Mouse (Mus musculus) intestine, postnatal 0 days (tissue): ENCODE data around the gene Kbtbd12. TPM values are rescaled to one million over a fixed set of nuclear protein-coding genes. Genes with fewer than 3 reads are reported as not detected.

Source experiments
- ATAC-seq: fragments of 200-750 bp; cut with Nextera tagmentation; 2 replicates; pipeline ENCODE4 v1.8.0; 2017; ENCODE audit warnings: mild to moderate bottlenecking, moderate TSS enrichment, moderate library complexity
- H3K27ac ChIP-seq: fragments of 300-500 bp; sonication (generic); 2 replicates; pipeline ENCODE4 v1.5.1; 2014; ENCODE audit warnings: mild to moderate bottlenecking, low read depth, low read length, moderate library complexity
- H3K27me3 ChIP-seq: fragments of 300-500 bp; sonication (generic); replicated peaks from 2 replicates; pipeline ENCODE4 v1.6.1; 2014; ENCODE audit warnings: low read length, mixed read lengths; ENCODE audit not compliant: control insufficient read depth, insufficient read depth
- H3K36me3 ChIP-seq: fragments of 300-500 bp; sonication (generic); 2 replicates; pipeline ENCODE4 v1.6.1; 2014; ENCODE audit warnings: mild to moderate bottlenecking, moderate library complexity; ENCODE audit not compliant: control insufficient read depth, insufficient read depth
- H3K4me1 ChIP-seq: fragments of 300-500 bp; sonication (generic); replicated peaks from 2 replicates; pipeline ENCODE4 v1.6.1; 2014; ENCODE audit warnings: antibody characterized with exemption, low read length, mixed read lengths; ENCODE audit not compliant: control insufficient read depth, insufficient read depth
- H3K4me2 ChIP-seq: fragments of 300-500 bp; sonication (generic); replicated peaks from 2 replicates; pipeline ENCODE4 v1.6.1; 2014; ENCODE audit warnings: low read depth, mild to moderate bottlenecking, moderate library complexity
- H3K4me3 ChIP-seq: fragments of 300-500 bp; sonication (generic); 2 replicates; pipeline ENCODE4 v1.5.1; 2014; ENCODE audit warnings: low read depth, low read length
- H3K9ac ChIP-seq: fragments of 300-500 bp; sonication (generic); 2 replicates; pipeline ENCODE4 v1.6.1; 2014; ENCODE audit warnings: mild to moderate bottlenecking, low read depth, low read length
- H3K9me3 ChIP-seq: fragments of 300-500 bp; sonication (generic); 2 replicates; pipeline ENCODE4 v1.6.1; 2016; ENCODE audit warnings: mixed run types; ENCODE audit not compliant: control insufficient read depth
- CTCF ChIP-seq: sonication (generic); IDR thresholded peaks from 2 replicates; pipeline ENCODE4 v1.5.1; 2016; ENCODE audit warnings: low read depth, mild to moderate bottlenecking, control low read depth, antibody characterized with exemption, moderate library complexity
- WGBS: fragments of 180-500 bp; shearing (Covaris S2); extraction: QIAGEN DNeasy Blood & Tissue Kit; methylation state at CpG from one replicate; pipeline ENCODE4 v1.1.7; 2014; 5-methylcytosine and 5-hydroxymethylcytosine counted together
- polyA plus RNA-seq: library from polyadenylated mRNA; unstranded; fragments of >200 nt; fragmentation: Nextera tagmentation; extraction: Ambion mirVana; gene quantifications from 2 replicates; pipeline ENCODE4 v1.2.1, GENCODE M21; 2015

Gene Kbtbd12
- polyA plus RNA-seq, 1 experiment from 2014 or later, result 0.12 TPM

DNA sequence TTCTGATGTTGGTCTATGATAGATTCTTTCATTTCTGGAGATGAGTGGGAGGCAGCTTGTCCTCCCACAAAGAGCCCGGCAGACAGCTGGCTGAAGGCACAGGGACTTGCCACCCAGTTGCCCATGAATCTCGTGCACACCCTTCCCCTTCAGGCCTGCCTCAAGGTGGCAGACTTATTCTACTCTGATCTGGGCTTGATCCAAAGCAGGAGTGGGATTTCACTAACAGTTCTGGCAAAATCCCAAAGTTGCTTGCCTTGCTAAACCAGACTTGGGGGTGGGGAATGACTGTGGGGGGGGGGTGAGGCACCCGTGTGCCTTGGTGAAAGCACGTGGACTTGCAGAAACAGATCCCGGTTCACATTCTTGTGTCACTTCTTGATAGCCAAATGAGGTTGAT is 48.2 kb downstream of the Kbtbd12 start:
- Histone ChIP-seq H3K4me3 (no peak overlapping the region), H3K4me2 (no peak overlapping the region), H3K4me1 (no peaks in the 10 kb centered on the region), H3K27ac (no peak overlapping the region), H3K9ac (no peak overlapping the region), H3K9me3 (no peaks in the 10 kb centered on the region), H3K36me3 (no peaks in the 10 kb centered on the region), H3K27me3 (no peaks in the 10 kb centered on the region)
- whole genome bisulfite sequencing, result 8% methylated on average over 5 of the region's 5 CpGs
- no peak for ATAC-seq
- TF ChIP-seq CTCF, result peak; percentile 78

- Histone ChIP-seq H3K27ac (no peak overlapping the region), H3K9me3 (no peaks in the 10 kb centered on the region), H3K4me2 (no peak overlapping the region), H3K4me1 (no peaks in the 10 kb centered on the region), H3K9ac (no peak overlapping the region), H3K4me3 (no peak overlapping the region), H3K36me3 (no peaks in the 10 kb centered on the region), H3K27me3 (no peaks in the 10 kb centered on the region)
- 85% methylated on average over 7 of the region's 7 CpGs for WGBS
- no peak for TF ChIP-seq CTCF
- ATAC-seq, result no peak
These were observed 49.0 kb downstream of the Kbtbd12 start for GRCm38 (mm10) chr6:88588581-88589256.

DNA sequence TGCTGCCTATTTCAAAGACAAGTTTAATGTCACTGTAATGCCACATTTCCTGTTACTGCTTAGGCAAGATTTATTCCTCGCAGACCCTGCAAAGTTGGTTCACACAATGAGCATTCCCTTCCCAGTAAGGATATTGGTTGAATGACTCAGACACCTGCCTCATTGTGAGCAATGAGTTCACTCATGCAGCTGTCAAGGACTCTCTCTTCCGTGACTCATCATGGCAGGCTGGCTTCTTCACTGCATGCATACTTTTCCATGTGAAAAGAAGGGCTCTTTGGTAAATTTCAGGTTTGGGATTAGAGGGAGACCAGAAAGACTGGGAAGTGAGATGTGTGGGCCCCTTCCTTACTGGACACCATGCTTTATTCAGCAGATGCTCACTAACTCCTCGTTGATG is 50.7 kb downstream of the Kbtbd12 start:
- ATAC-seq, result no peak
- 83% methylated on average over 3 of the region's 3 CpGs for WGBS
- Histone ChIP-seq H3K9me3 (no peaks in the 10 kb centered on the region), H3K4me3 (no peak overlapping the region), H3K36me3 (no peaks in the 10 kb centered on the region), H3K27ac (no peak overlapping the region), H3K9ac (no peak overlapping the region), H3K4me2 (no peak overlapping the region), H3K4me1 (no peaks in the 10 kb centered on the region), H3K27me3 (no peaks in the 10 kb centered on the region)
- TF ChIP-seq CTCF, result no peak

DNA sequence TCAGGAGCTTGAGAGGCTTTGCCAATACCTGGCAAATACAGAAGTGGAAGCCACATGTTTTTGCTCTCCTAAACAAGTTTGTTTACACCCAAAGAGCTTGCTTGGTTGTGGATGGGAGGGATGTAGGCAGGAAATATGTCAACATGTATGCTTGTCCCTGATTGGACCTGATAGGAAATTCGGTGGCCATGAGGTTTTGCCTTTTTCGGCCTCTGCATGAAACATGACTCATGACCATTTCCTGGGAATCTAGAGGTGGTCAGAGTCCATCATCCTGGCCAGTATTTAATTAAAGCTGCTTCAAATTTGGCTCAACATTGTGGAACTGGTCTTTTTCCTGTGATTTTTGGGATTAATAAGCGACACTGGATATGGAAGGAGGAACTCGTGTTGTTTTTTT is 53.8 kb downstream of the Kbtbd12 start:
- H3K27ac ChIP-seq, result no peak overlapping the region
- WGBS, result 76% methylated on average over 4 of the region's 4 CpGs
- no peaks in the 10 kb centered on the region for H3K4me1 ChIP-seq
- no peaks in the 10 kb centered on the region for H3K36me3 ChIP-seq
- no peaks in the 10 kb centered on the region for H3K9me3 ChIP-seq
- no peak overlapping the region for H3K4me3 ChIP-seq
- no peak for ATAC-seq
- TF ChIP-seq CTCF, result no peak
- no peaks in the 10 kb centered on the region for H3K27me3 ChIP-seq
- no peak overlapping the region for H3K9ac ChIP-seq
- no peak overlapping the region for H3K4me2 ChIP-seq

DNA sequence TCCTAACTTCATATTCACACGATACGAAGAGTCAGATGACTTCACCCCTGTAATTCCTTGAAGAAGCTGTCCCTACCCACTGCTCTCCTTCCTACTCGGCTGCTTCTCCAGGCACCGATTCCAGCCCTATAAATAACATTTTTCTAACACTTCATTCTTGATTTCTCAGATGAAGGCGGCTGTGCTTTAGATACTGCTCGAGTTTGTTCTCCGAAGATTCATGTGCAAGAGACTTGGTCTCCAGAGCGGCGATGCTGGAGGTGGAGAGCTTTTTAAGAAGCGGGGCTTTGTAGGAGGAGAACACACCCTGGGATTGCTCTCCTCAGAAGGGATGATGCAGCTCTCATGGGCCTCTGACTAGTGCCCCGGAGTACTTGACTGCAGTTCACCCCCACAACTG is 61.3 kb downstream of the Kbtbd12 start:
- no peak overlapping the region for H3K9ac ChIP-seq
- H3K4me3 ChIP-seq, result no peak overlapping the region
- no peak overlapping the region for H3K4me2 ChIP-seq
- no peak overlapping the region for H3K27ac ChIP-seq
- no peaks in the 10 kb centered on the region for H3K27me3 ChIP-seq
- H3K9me3 ChIP-seq, result no peaks in the 10 kb centered on the region
- no peaks in the 10 kb centered on the region for H3K36me3 ChIP-seq
- no peak for ATAC-seq
- WGBS, result 79% methylated on average over 11 of the region's 11 CpGs
- no peaks in the 10 kb centered on the region for H3K4me1 ChIP-seq
- TF ChIP-seq CTCF, result no peak

GRCm38 (mm10) chr6:88566676-88567075 is 71.1 kb downstream of the Kbtbd12 start:
- Histone ChIP-seq H3K4me3 (no peak overlapping the region), H3K4me1 (no peaks in the 10 kb centered on the region), H3K9ac (no peak overlapping the region), H3K27ac (no peak overlapping the region), H3K9me3 (no peaks in the 10 kb centered on the region), H3K27me3 (no peaks in the 10 kb centered on the region), H3K4me2 (no peak overlapping the region), H3K36me3 (no peaks in the 10 kb centered on the region)
- no peak for TF ChIP-seq CTCF
- WGBS, result 45% methylated on average over 7 of the region's 7 CpGs
- no peak for ATAC-seq

- 31% methylated on average over 6 of the region's 6 CpGs for WGBS
- TF ChIP-seq CTCF, result peak; percentile 71
- Histone ChIP-seq H3K9me3 (no peaks in the 10 kb centered on the region), H3K4me2 (no peak overlapping the region), H3K27me3 (no peaks in the 10 kb centered on the region), H3K27ac (no peak overlapping the region), H3K4me1 (no peaks in the 10 kb centered on the region), H3K4me3 (no peak overlapping the region), H3K9ac (no peak overlapping the region), H3K36me3 (no peaks in the 10 kb centered on the region)
- no peak for ATAC-seq
These were observed 72.7 kb downstream of the Kbtbd12 start for GRCm38 (mm10) chr6:88565033-88565432.
